Comparison of ENCODE assay signal across 7 mouse cellular contexts in the genomic region with DNA sequence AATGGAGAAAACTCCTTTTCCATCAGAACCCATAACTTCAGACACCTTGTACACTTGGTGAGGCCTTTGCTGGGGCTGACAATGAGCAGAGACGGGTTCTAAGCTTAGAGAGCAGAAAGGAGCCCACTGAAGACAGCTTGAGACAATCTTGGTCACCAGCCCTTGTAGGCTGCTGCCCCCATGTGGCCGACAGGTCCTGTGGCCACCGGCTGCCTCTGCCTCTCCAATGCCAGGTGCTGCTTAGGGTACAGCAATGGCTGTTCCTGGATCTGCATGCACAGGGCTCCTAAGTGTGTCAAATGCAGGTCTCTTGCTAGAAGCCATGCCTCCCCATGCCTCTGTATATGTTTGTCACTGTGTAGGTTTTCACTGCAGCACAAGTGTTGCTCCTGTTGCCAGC. TPM values are rescaled to one million over a fixed set of nuclear protein-coding genes. Genes with fewer than 3 reads are reported as not detected.
DNase-seq lines count a peak whose midpoint lies in the region; ATAC-seq and TF ChIP-seq lines count a peak whose summit lies in the region.

No protein-coding gene starts in this region.

- H3K4me2 ChIP-seq in intestine, postnatal 0 days (replicated peaks; ENCODE audit: low read depth), result no peak overlapping the region
- H3K4me2 ChIP-seq in midbrain, embryonic 13.5 days (replicated peaks), result no peak overlapping the region

- peak; percentile 72 to 81 for DNase-seq in adrenal gland, adult 18-20 months (ENCODE audit: low spot score in 2 of 2)
- peak; percentile 70 for DNase-seq in embryo, embryonic 10.5 days (ENCODE audit: low spot score)
- peak; percentile 68 to 69 for DNase-seq in gastrocnemius, postnatal 36 days
- peak; percentile 68 to 74 for DNase-seq in left cerebral cortex, postnatal 36 days (ENCODE audit: low spot score in 2 of 2)
- DNase-seq in spleen, adult 12 weeks (ENCODE audit: low spot score), result peak; percentile 64

- intact Hi-C loops in gastrocnemius, postnatal 36 days (cut with DNase I), result loop anchor here (2.0 to 5.0 kb wide), 2 partner anchors 103 to 189 kb away; no protein-coding TSS in a partner anchor
- intact Hi-C loops in left cerebral cortex, postnatal 36 days (cut with DNase I), result loop anchor here (2.0 to 5.0 kb wide), 2 partner anchors 105 to 189 kb away; no protein-coding TSS in a partner anchor

- H3K9me3 ChIP-seq in intestine, postnatal 0 days (ENCODE audit: control insufficient read depth), result no peaks in the 10 kb centered on the region
- no peaks in the 10 kb centered on the region for H3K9me3 ChIP-seq in midbrain, embryonic 13.5 days

- 23% methylated on average over 3 of the region's 3 CpGs for WGBS in intestine, postnatal 0 days
- 30% methylated on average over 3 of the region's 3 CpGs for WGBS in midbrain, embryonic 13.5 days

- H3K9ac ChIP-seq in intestine, postnatal 0 days (ENCODE audit: low read depth, low read length), result no peak overlapping the region
- no peak overlapping the region for H3K9ac ChIP-seq in midbrain, embryonic 13.5 days (replicated peaks)

- ATAC-seq in intestine, postnatal 0 days, result 0 out of 2 replicates have a peak, but pooled peaks have one; percentile 23
- peak; percentile 66 for ATAC-seq in midbrain, embryonic 13.5 days

- no peak overlapping the region for H3K27ac ChIP-seq in intestine, postnatal 0 days (ENCODE audit: low read depth, low read length)
- no peak overlapping the region for H3K27ac ChIP-seq in midbrain, embryonic 13.5 days

- H3K36me3 ChIP-seq in intestine, postnatal 0 days (ENCODE audit: control insufficient read depth, insufficient read depth), result peaks cover 71% of the 10 kb centered on the region
- H3K36me3 ChIP-seq in midbrain, embryonic 13.5 days, result peaks cover 98% of the 10 kb centered on the region

- H3K4me1 ChIP-seq in intestine, postnatal 0 days (replicated peaks; ENCODE audit: control insufficient read depth, insufficient read depth, low read length), result no peaks in the 10 kb centered on the region
- no peaks in the 10 kb centered on the region for H3K4me1 ChIP-seq in midbrain, embryonic 13.5 days (replicated peaks)

- H3K27me3 ChIP-seq in intestine, postnatal 0 days (replicated peaks; ENCODE audit: control insufficient read depth, insufficient read depth, low read length), result no peaks in the 10 kb centered on the region
- no peaks in the 10 kb centered on the region for H3K27me3 ChIP-seq in midbrain, embryonic 13.5 days

- H3K4me3 ChIP-seq in intestine, postnatal 0 days (ENCODE audit: low read depth, low read length), result no peak overlapping the region
- H3K4me3 ChIP-seq in midbrain, embryonic 13.5 days (replicated peaks), result no peak overlapping the region

- peak; percentile 98 for TF ChIP-seq CTCF in intestine, postnatal 0 days (IDR thresholded peaks at IDR 0.05; ENCODE audit: low read depth)

RNA-seq across cellular contexts. Expression of a gene that starts 47.0 kb away (rescaled TPM):
- total RNA-seq in adrenal gland, adult 18-20 months (2021), result 10 to 100 TPM; 44.4 to 68.3 TPM
- 10 to 100 TPM in 1 of 2 experiments, 1 to 10 TPM in 1; 9.3 to 26.4 TPM for total RNA-seq in gastrocnemius, postnatal 36 days (2021)
- polyA plus RNA-seq in intestine, postnatal 0 days (2015; fragmentation: Nextera tagmentation; extraction: Ambion mirVana), result 8.9 and 11.1 TPM in 2 replicates
- total RNA-seq in left cerebral cortex, postnatal 36 days (2021), result 10 to 100 TPM; 13.5 to 22.2 TPM
- 2.7 and 4.3 TPM in 2 replicates for polyA plus RNA-seq in midbrain, embryonic 13.5 days (2015; fragmentation: Nextera tagmentation; extraction: Ambion mirVana)

RNA-seq across cellular contexts. Expression of a gene that starts 55.4 kb away (rescaled TPM):
- 10 to 100 TPM; 48.5 to 54.1 TPM for total RNA-seq in adrenal gland, adult 18-20 months (2021)
- 10 to 100 TPM; 23.2 to 24.6 TPM for total RNA-seq in gastrocnemius, postnatal 36 days (2021)
- polyA plus RNA-seq in intestine, postnatal 0 days (2015; fragmentation: Nextera tagmentation; extraction: Ambion mirVana), result 16.3 and 17.3 TPM in 2 replicates
- 10 to 100 TPM; 60.0 to 75.6 TPM for total RNA-seq in left cerebral cortex, postnatal 36 days (2021)
- polyA plus RNA-seq in midbrain, embryonic 13.5 days (2015; fragmentation: Nextera tagmentation; extraction: Ambion mirVana), result 69.2 and 72.1 TPM in 2 replicates
